Mouse (Mus musculus): ENCODE results near the gene Cox19. TPM values are rescaled to one million over a fixed set of nuclear protein-coding genes. Genes with fewer than 3 reads are reported as not detected.

Gene Cox19
- total and polyA plus RNA-seq, 3 experiments, result 53.0 to 73.2 TPM; not detected in 1

GRCm38 (mm10) chr5:139291811-139292560, 59.2 kb downstream of the Cox19 start:
- Histone ChIP-seq H3K4me3 (ENCODE audit: control insufficient read depth in 1 of 2, insufficient read depth in 1 of 2, low read depth in 2 of 2, low read length in 2 of 2) (no peak overlapping the region), H3K36me3 (ENCODE audit: control insufficient read depth in 1 of 2, insufficient read depth in 2 of 2, low read length in 2 of 2) (peaks cover 0 to 12% of the 10 kb centered on the region in 2 experiments; a peak in 3 of 4 replicates), H3K27me3 (ENCODE audit: control insufficient read depth in 1 of 2, insufficient read depth in 2 of 2, low read length in 2 of 2) (no peaks in the 10 kb centered on the region), H3K9me3 (replicated peaks; ENCODE audit: insufficient read depth, low read length) (no peaks in the 10 kb centered on the region), H3K27ac (ENCODE audit: control insufficient read depth, low read depth, low read length) (no peak overlapping the region), H3K79me2 (ENCODE audit: control insufficient read depth, insufficient read depth, low read length, poor library complexity) (no peaks in the 10 kb centered on the region), H3K9ac (ENCODE audit: control insufficient read depth, low read depth, low read length, poor library complexity, severe bottlenecking) (no peak overlapping the region), H3K4me1 (ENCODE audit: control insufficient read depth in 1 of 2, insufficient read depth in 2 of 2, low read length in 2 of 2) (peaks cover 3 to 12% of the 10 kb centered on the region in 2 experiments)
- TF ChIP-seq GATA1 (IDR thresholded peaks at IDR 0.05; ENCODE audit: low read depth, low read length) (no peak), TAL1 (IDR thresholded peaks at IDR 0.05; ENCODE audit: low read length) (no peak), POLR2AphosphoS5 (IDR thresholded peaks at IDR 0.05; ENCODE audit: borderline replicate concordance, low read depth, low read length) (no peak), CHD2 (IDR thresholded peaks at IDR 0.05; ENCODE audit: low read length) (no peak), SIN3A (IDR thresholded peaks at IDR 0.05; ENCODE audit: low read length) (no peak), BHLHE40 (IDR thresholded peaks at IDR 0.05; ENCODE audit: borderline replicate concordance, low read depth, low read length) (no peak), MAFK (IDR thresholded peaks at IDR 0.05; ENCODE audit: borderline replicate concordance, low read depth, low read length) (no peak), EP300 (IDR thresholded peaks at IDR 0.05; ENCODE audit: low read depth in 1 of 2, low read length in 2 of 2) (no peak), GABPA (IDR thresholded peaks at IDR 0.05; ENCODE audit: low read depth, low read length) (no peak), KAT2A (conservative IDR thresholded peaks at IDR 0.05; ENCODE audit: low read depth, low read length) (no peak), MYC (IDR thresholded peaks at IDR 0.05; ENCODE audit: low read depth, low read length) (no peak), ZKSCAN1 (IDR thresholded peaks at IDR 0.05; ENCODE audit: low read depth, low read length) (no peak), POLR2A (IDR thresholded peaks at IDR 0.05; ENCODE audit: control insufficient read depth in 1 of 2, insufficient read depth in 1 of 2, low read depth in 1 of 2, low read length in 2 of 2, poor library complexity in 1 of 2) (no peak)
- DNase-seq (ENCODE audit: low read depth, low spot score), result no peak

GRCm38 (mm10) chr5:139290467-139291259, 60.6 kb downstream of the Cox19 start:
- Histone ChIP-seq H3K36me3 (ENCODE audit: control insufficient read depth in 1 of 2, insufficient read depth in 2 of 2, low read length in 2 of 2) (peaks cover 0 to 21% of the 10 kb centered on the region in 2 experiments; a peak in 2 of 4 replicates), H3K4me1 (ENCODE audit: control insufficient read depth in 1 of 2, insufficient read depth in 2 of 2, low read length in 2 of 2) (peaks cover 5 to 24% of the 10 kb centered on the region in 2 experiments), H3K9ac (ENCODE audit: control insufficient read depth, low read depth, low read length, poor library complexity, severe bottlenecking) (no peak overlapping the region), H3K9me3 (replicated peaks; ENCODE audit: insufficient read depth, low read length) (no peaks in the 10 kb centered on the region), H3K27ac (ENCODE audit: control insufficient read depth, low read depth, low read length) (no peak overlapping the region), H3K79me2 (ENCODE audit: control insufficient read depth, insufficient read depth, low read length, poor library complexity) (no peaks in the 10 kb centered on the region), H3K27me3 (ENCODE audit: control insufficient read depth in 1 of 2, insufficient read depth in 2 of 2, low read length in 2 of 2) (no peaks in the 10 kb centered on the region), H3K4me3 (ENCODE audit: control insufficient read depth in 1 of 2, insufficient read depth in 1 of 2, low read depth in 2 of 2, low read length in 2 of 2) (no peak overlapping the region)
- no peak for DNase-seq (ENCODE audit: low read depth, low spot score)
- TF ChIP-seq CHD1 (IDR thresholded peaks at IDR 0.05; ENCODE audit: low read depth, low read length), result no peak
- no peak for TF ChIP-seq CHD2 (IDR thresholded peaks at IDR 0.05; ENCODE audit: low read length)
